Mouse (Mus musculus): ENCODE data around the gene Rad51c. TPM values are rescaled to one million over a fixed set of nuclear protein-coding genes. Genes with fewer than 3 reads are reported as not detected.

Gene Rad51c
- polyA plus RNA-seq, 1 experiment: 0.96 TPM

GRCm38 (mm10) chr11:87385676-87386075 is 19.1 kb downstream of the Rad51c start:
- no peaks in the 10 kb centered on the region for H3K27me3 ChIP-seq (ENCODE audit: control insufficient read depth)
- H3K36me3 ChIP-seq (ENCODE audit: control insufficient read depth): peaks cover 20% of the 10 kb centered on the region
- no peaks in the 10 kb centered on the region for H3K9me3 ChIP-seq (ENCODE audit: control insufficient read depth, low read length)
- H3K4me3 ChIP-seq (replicated peaks): no peak overlapping the region
- no peak for TF ChIP-seq GATA1 (IDR thresholded peaks at IDR 0.05; ENCODE audit: low read length)
- TF ChIP-seq TAL1 (IDR thresholded peaks at IDR 0.05; ENCODE audit: low read length): no peak
- no peaks in the 10 kb centered on the region for H3K4me1 ChIP-seq (ENCODE audit: control insufficient read depth)

GRCm38 (mm10) chr11:87384551-87384950 is 20.2 kb downstream of the Rad51c start:
- H3K9me3 ChIP-seq (ENCODE audit: control insufficient read depth, low read length): no peaks in the 10 kb centered on the region
- no peaks in the 10 kb centered on the region for H3K4me1 ChIP-seq (ENCODE audit: control insufficient read depth)
- no peak for TF ChIP-seq TAL1 (IDR thresholded peaks at IDR 0.05; ENCODE audit: low read length)
- H3K27me3 ChIP-seq (ENCODE audit: control insufficient read depth): no peaks in the 10 kb centered on the region
- H3K4me3 ChIP-seq (replicated peaks): no peak overlapping the region
- peaks cover 24% of the 10 kb centered on the region for H3K36me3 ChIP-seq (ENCODE audit: control insufficient read depth)

- H3K4me3 ChIP-seq (replicated peaks): peak overlapping the region; percentile 16
- peaks cover 4% of the 10 kb centered on the region for H3K27me3 ChIP-seq (ENCODE audit: control insufficient read depth)
Observed at GRCm38 (mm10) chr11:87367865-87368580, 36.7 kb downstream of the Rad51c start.

GRCm38 (mm10) chr11:87367061-87367460 is 37.7 kb downstream of the Rad51c start:
- TF ChIP-seq GATA1 (IDR thresholded peaks at IDR 0.05; ENCODE audit: low read length): no peak
- Histone ChIP-seq H3K36me3 (ENCODE audit: control insufficient read depth) (no peaks in the 10 kb centered on the region; the same call in 1 of the 2 replicates), H3K4me3 (replicated peaks) (no peak overlapping the region), H3K27me3 (ENCODE audit: control insufficient read depth) (peaks cover 4% of the 10 kb centered on the region), H3K4me1 (ENCODE audit: control insufficient read depth) (peaks cover 56% of the 10 kb centered on the region), H3K9me3 (ENCODE audit: control insufficient read depth, low read length) (no peaks in the 10 kb centered on the region)

More at GRCm38 (mm10) chr11:87367865-87368580, 36.7 kb downstream of the Rad51c start:
- peaks cover 58% of the 10 kb centered on the region for H3K4me1 ChIP-seq (ENCODE audit: control insufficient read depth)
- H3K36me3 ChIP-seq (ENCODE audit: control insufficient read depth): no peaks in the 10 kb centered on the region; the same call in 1 of the 2 replicates
- TF ChIP-seq GATA1 (IDR thresholded peaks at IDR 0.05; ENCODE audit: low read length) (peak; percentile 73; the same call in 1 of the 2 replicates), TAL1 (IDR thresholded peaks at IDR 0.05; ENCODE audit: low read length) (peak; percentile 83)
- H3K9me3 ChIP-seq (ENCODE audit: control insufficient read depth, low read length): no peaks in the 10 kb centered on the region

- Histone ChIP-seq H3K27me3 (ENCODE audit: control insufficient read depth) (peaks cover 23% of the 10 kb centered on the region), H3K9me3 (ENCODE audit: control insufficient read depth, low read length) (no peaks in the 10 kb centered on the region), H3K4me1 (ENCODE audit: control insufficient read depth) (peaks cover 51% of the 10 kb centered on the region), H3K4me3 (replicated peaks) (no peak overlapping the region), H3K36me3 (ENCODE audit: control insufficient read depth) (no peaks in the 10 kb centered on the region; the same call in 1 of the 2 replicates)
- TF ChIP-seq TAL1 (IDR thresholded peaks at IDR 0.05; ENCODE audit: low read length): no peak
Observed at GRCm38 (mm10) chr11:87365120-87365519, 39.6 kb downstream of the Rad51c start.

- TF ChIP-seq GATA1 (IDR thresholded peaks at IDR 0.05; ENCODE audit: low read length) (no peak), TAL1 (IDR thresholded peaks at IDR 0.05; ENCODE audit: low read length) (no peak)
- peaks cover 30% of the 10 kb centered on the region for H3K4me1 ChIP-seq (ENCODE audit: control insufficient read depth)
- H3K4me3 ChIP-seq (replicated peaks): peak overlapping the region; percentile 85
- H3K36me3 ChIP-seq (ENCODE audit: control insufficient read depth): no peaks in the 10 kb centered on the region
- peaks cover 65% of the 10 kb centered on the region for H3K27me3 ChIP-seq (ENCODE audit: control insufficient read depth)
- no peaks in the 10 kb centered on the region for H3K9me3 ChIP-seq (ENCODE audit: control insufficient read depth, low read length)
Observed at GRCm38 (mm10) chr11:87359262-87359612, 45.5 kb downstream of the Rad51c start.

- TF ChIP-seq TAL1 (IDR thresholded peaks at IDR 0.05; ENCODE audit: low read length) (no peak), GATA1 (IDR thresholded peaks at IDR 0.05; ENCODE audit: low read length) (no peak)
Observed at GRCm38 (mm10) chr11:87358331-87359261, 46.2 kb downstream of the Rad51c start, which contains the start of gene Ppm1e. Gene Ppm1e (minus strand): TSS chr11:87359023.

GRCm38 (mm10) chr11:87357317-87358300 is 47.1 kb downstream of the Rad51c start:
- no peaks in the 10 kb centered on the region for H3K9me3 ChIP-seq (ENCODE audit: control insufficient read depth, low read length)
- peak overlapping the region; percentile 85 for H3K4me3 ChIP-seq (replicated peaks)
- TF ChIP-seq GATA1 (IDR thresholded peaks at IDR 0.05; ENCODE audit: low read length): no peak
- no peak for TF ChIP-seq TAL1 (IDR thresholded peaks at IDR 0.05; ENCODE audit: low read length)
- no peaks in the 10 kb centered on the region for H3K36me3 ChIP-seq (ENCODE audit: control insufficient read depth)
- H3K4me1 ChIP-seq (ENCODE audit: control insufficient read depth): peaks cover 31% of the 10 kb centered on the region
- peaks cover 62% of the 10 kb centered on the region for H3K27me3 ChIP-seq (ENCODE audit: control insufficient read depth)

More at GRCm38 (mm10) chr11:87358331-87359261, 46.2 kb downstream of the Rad51c start, which contains the start of gene Ppm1e:
- H3K4me1 ChIP-seq (ENCODE audit: control insufficient read depth): peaks cover 32% of the 10 kb centered on the region
- H3K27me3 ChIP-seq (ENCODE audit: control insufficient read depth): peaks cover 65% of the 10 kb centered on the region
- no peaks in the 10 kb centered on the region for H3K9me3 ChIP-seq (ENCODE audit: control insufficient read depth, low read length)
- no peaks in the 10 kb centered on the region for H3K36me3 ChIP-seq (ENCODE audit: control insufficient read depth)
- H3K4me3 ChIP-seq (replicated peaks): peak within 1 kb of the TSS; percentile 85

Data from erythroblast, embryonic 14.5 days (primary cell).